Mouse (Mus musculus): ENCODE measurements around the gene Dnm3.
A peak's percentile ranks its signal among the peaks of the same experiment; 100 is the strongest.

Dnm3 gene

GRCm38 (mm10) chr1:162477246-162478209 is at the start of gene Dnm3:
TSS of gene Dnm3 (minus strand) at chr1:162478034.
- Histone ChIP-seq H3K9me3 (ENCODE audit: low read length) (no peaks in the 10 kb centered on the region), H3K36me3 (ENCODE audit: insufficient read depth, low read length) (no peaks in the 10 kb centered on the region), H3K4me1 (replicated peaks; ENCODE audit: low read depth, low read length) (peaks cover 13% of the 10 kb centered on the region), H3K27me3 (ENCODE audit: insufficient read depth, low read length) (peaks cover 45% of the 10 kb centered on the region), H3K4me3 (replicated peaks; ENCODE audit: low read length) (peak within 1 kb of the TSS; percentile 85)
- TF ChIP-seq NANOG (IDR thresholded peaks at IDR 0.05; ENCODE audit: borderline replicate concordance, low read length) (no peak), POU5F1 (IDR thresholded peaks at IDR 0.05; ENCODE audit: borderline replicate concordance, low read length) (no peak), CTCF (conservative IDR thresholded peaks at IDR 0.05; ENCODE audit: low read length) (no peak)

GRCm38 (mm10) chr1:162515116-162515515 is 37.3 kb upstream of the Dnm3 start:
- Histone ChIP-seq H3K27me3 (ENCODE audit: insufficient read depth, low read length) (no peaks in the 10 kb centered on the region), H3K36me3 (ENCODE audit: insufficient read depth, low read length) (no peaks in the 10 kb centered on the region), H3K4me3 (replicated peaks; ENCODE audit: low read length) (no peak overlapping the region), H3K9me3 (ENCODE audit: low read length) (no peaks in the 10 kb centered on the region), H3K4me1 (replicated peaks; ENCODE audit: low read depth, low read length) (no peaks in the 10 kb centered on the region)
- TF ChIP-seq NANOG (IDR thresholded peaks at IDR 0.05; ENCODE audit: borderline replicate concordance, low read length) (no peak), CTCF (conservative IDR thresholded peaks at IDR 0.05; ENCODE audit: low read length) (no peak), POU5F1 (IDR thresholded peaks at IDR 0.05; ENCODE audit: borderline replicate concordance, low read length) (no peak)

- Histone ChIP-seq H3K36me3 (ENCODE audit: insufficient read depth, low read length) (no peaks in the 10 kb centered on the region), H3K27me3 (ENCODE audit: insufficient read depth, low read length) (no peaks in the 10 kb centered on the region), H3K4me3 (replicated peaks; ENCODE audit: low read length) (no peak overlapping the region), H3K4me1 (replicated peaks; ENCODE audit: low read depth, low read length) (no peaks in the 10 kb centered on the region), H3K9me3 (ENCODE audit: low read length) (no peaks in the 10 kb centered on the region)
- TF ChIP-seq POU5F1 (IDR thresholded peaks at IDR 0.05; ENCODE audit: borderline replicate concordance, low read length) (no peak), CTCF (conservative IDR thresholded peaks at IDR 0.05; ENCODE audit: low read length) (no peak), NANOG (IDR thresholded peaks at IDR 0.05; ENCODE audit: borderline replicate concordance, low read length) (no peak)
Observed at GRCm38 (mm10) chr1:162510013-162510356, 32.2 kb upstream of the Dnm3 start.

GRCm38 (mm10) chr1:162509329-162510012 is 31.6 kb upstream of the Dnm3 start:
- TF ChIP-seq CTCF (conservative IDR thresholded peaks at IDR 0.05; ENCODE audit: low read length), result no peak
- Histone ChIP-seq H3K4me3 (replicated peaks; ENCODE audit: low read length) (no peak overlapping the region), H3K4me1 (replicated peaks; ENCODE audit: low read depth, low read length) (no peaks in the 10 kb centered on the region), H3K9me3 (ENCODE audit: low read length) (no peaks in the 10 kb centered on the region), H3K36me3 (ENCODE audit: insufficient read depth, low read length) (no peaks in the 10 kb centered on the region), H3K27me3 (ENCODE audit: insufficient read depth, low read length) (no peaks in the 10 kb centered on the region)

GRCm38 (mm10) chr1:162508211-162509005 is 30.6 kb upstream of the Dnm3 start:
- Histone ChIP-seq H3K9me3 (ENCODE audit: low read length) (no peaks in the 10 kb centered on the region), H3K36me3 (ENCODE audit: insufficient read depth, low read length) (no peaks in the 10 kb centered on the region), H3K27me3 (ENCODE audit: insufficient read depth, low read length) (no peaks in the 10 kb centered on the region), H3K4me3 (replicated peaks; ENCODE audit: low read length) (no peak overlapping the region), H3K4me1 (replicated peaks; ENCODE audit: low read depth, low read length) (no peaks in the 10 kb centered on the region)
- no peak for TF ChIP-seq NANOG (IDR thresholded peaks at IDR 0.05; ENCODE audit: borderline replicate concordance, low read length)

GRCm38 (mm10) chr1:162506516-162506915 is 28.7 kb upstream of the Dnm3 start:
- Histone ChIP-seq H3K4me1 (replicated peaks; ENCODE audit: low read depth, low read length) (no peaks in the 10 kb centered on the region), H3K27me3 (ENCODE audit: insufficient read depth, low read length) (no peaks in the 10 kb centered on the region), H3K4me3 (replicated peaks; ENCODE audit: low read length) (no peak overlapping the region), H3K9me3 (ENCODE audit: low read length) (no peaks in the 10 kb centered on the region), H3K36me3 (ENCODE audit: insufficient read depth, low read length) (no peaks in the 10 kb centered on the region)
- TF ChIP-seq POU5F1 (IDR thresholded peaks at IDR 0.05; ENCODE audit: borderline replicate concordance, low read length) (no peak), NANOG (IDR thresholded peaks at IDR 0.05; ENCODE audit: borderline replicate concordance, low read length) (no peak), CTCF (conservative IDR thresholded peaks at IDR 0.05; ENCODE audit: low read length) (no peak)

- Histone ChIP-seq H3K27me3 (ENCODE audit: insufficient read depth, low read length) (no peaks in the 10 kb centered on the region), H3K4me1 (replicated peaks; ENCODE audit: low read depth, low read length) (no peaks in the 10 kb centered on the region), H3K4me3 (replicated peaks; ENCODE audit: low read length) (no peak overlapping the region), H3K9me3 (ENCODE audit: low read length) (no peaks in the 10 kb centered on the region), H3K36me3 (ENCODE audit: insufficient read depth, low read length) (no peaks in the 10 kb centered on the region)
- TF ChIP-seq POU5F1 (IDR thresholded peaks at IDR 0.05; ENCODE audit: borderline replicate concordance, low read length) (no peak), NANOG (IDR thresholded peaks at IDR 0.05; ENCODE audit: borderline replicate concordance, low read length) (no peak), CTCF (conservative IDR thresholded peaks at IDR 0.05; ENCODE audit: low read length) (no peak)
Observed at GRCm38 (mm10) chr1:162505649-162506048, 27.8 kb upstream of the Dnm3 start.

GRCm38 (mm10) chr1:162476531-162477080 is 1.2 kb downstream of the Dnm3 start:
- H3K9me3 ChIP-seq (ENCODE audit: low read length), result no peaks in the 10 kb centered on the region

More at GRCm38 (mm10) chr1:162476531-162477080, 1.2 kb downstream of the Dnm3 start:
- Histone ChIP-seq H3K36me3 (ENCODE audit: insufficient read depth, low read length) (no peaks in the 10 kb centered on the region), H3K27me3 (ENCODE audit: insufficient read depth, low read length) (peaks cover 39% of the 10 kb centered on the region), H3K4me3 (replicated peaks; ENCODE audit: low read length) (peak overlapping the region; percentile 63), H3K4me1 (replicated peaks; ENCODE audit: low read depth, low read length) (peaks cover 13% of the 10 kb centered on the region)
- TF ChIP-seq NANOG (IDR thresholded peaks at IDR 0.05; ENCODE audit: borderline replicate concordance, low read length) (no peak), CTCF (conservative IDR thresholded peaks at IDR 0.05; ENCODE audit: low read length) (no peak), POU5F1 (IDR thresholded peaks at IDR 0.05; ENCODE audit: borderline replicate concordance, low read length) (no peak)

Measured in E14TG2a.4 (cell line).